Mouse (Mus musculus): ENCODE measurements around the gene Fads6. TPM values are rescaled to one million over a fixed set of nuclear protein-coding genes. Genes with fewer than 3 reads are reported as not detected.

Fads6 gene
- polyA plus RNA-seq, 1 experiment from 2014 or later = 1.3 TPM

DNA sequence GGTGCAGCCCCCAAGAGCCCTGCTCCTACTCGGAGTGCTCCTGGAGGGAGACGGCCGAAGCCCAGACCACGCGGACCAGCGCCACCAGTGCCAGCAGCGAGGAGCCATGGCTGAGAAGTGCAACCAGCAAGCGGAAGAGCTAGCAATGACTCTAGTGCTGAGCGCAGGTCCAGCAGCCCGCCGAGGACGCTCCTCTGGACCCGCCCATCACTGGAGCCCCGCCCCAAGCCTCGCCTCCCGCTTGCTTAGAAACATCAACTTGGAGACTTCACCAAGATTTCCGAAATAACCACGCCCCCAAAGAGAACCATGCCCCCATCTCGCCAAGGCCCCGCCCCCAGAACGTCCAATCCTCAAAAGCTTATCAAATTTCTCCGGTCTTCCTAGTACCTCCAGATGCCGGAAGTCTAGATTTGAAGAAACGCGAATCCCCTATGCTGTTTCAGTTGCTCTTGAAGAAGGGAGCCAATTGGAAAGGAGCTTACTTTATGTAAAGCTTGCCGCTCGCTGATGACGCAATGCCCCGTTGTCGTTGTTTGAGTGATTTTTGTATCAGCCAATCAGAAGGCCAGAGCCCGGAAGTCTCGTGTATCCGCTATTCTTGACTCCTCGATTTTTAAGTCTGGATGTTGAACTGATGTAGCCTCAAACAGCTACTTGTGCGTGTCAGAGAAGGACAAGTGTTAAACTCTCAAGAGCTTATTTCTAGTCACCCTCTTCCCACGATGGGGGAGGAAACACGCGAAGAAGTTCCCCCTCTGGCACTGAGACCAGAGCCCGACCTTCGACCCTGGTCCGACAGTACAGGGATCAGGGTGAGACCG, 20.5 kb downstream of the Fads6 start, which contains the start of gene Fdxr:
TSS of gene Fdxr (minus strand) at position 271 of the 824 bp plus-strand sequence.
- Histone ChIP-seq H3K4me1 (ENCODE audit: control insufficient read depth, insufficient read depth, low read length) (peaks cover 7% of the 10 kb centered on the region; the same call in 1 of the 2 replicates), H3K9me3 (ENCODE audit: control insufficient read depth, low read depth, low read length) (no peaks in the 10 kb centered on the region)
- WGBS = under 1% methylated on average over 42 of the region's 42 CpGs

DNA sequence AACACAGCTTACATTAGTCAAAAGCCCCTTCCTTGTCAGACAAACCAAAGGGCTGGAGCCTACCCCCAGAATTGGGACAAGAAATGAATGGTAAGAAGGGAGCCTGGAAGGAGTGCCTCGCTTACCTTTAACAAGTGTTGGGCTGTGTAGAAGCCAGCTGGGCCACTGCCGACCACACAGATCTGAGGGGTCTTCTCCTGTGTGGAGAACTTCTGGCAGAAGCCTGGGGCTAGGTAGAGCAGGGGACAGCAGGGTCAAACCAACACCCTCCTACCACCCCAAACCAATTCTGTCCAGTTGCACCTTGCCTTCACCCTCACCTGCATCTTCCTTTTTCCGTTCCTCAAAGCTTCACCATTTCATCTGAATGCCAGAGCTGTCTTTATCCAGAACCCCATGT, 21.5 kb downstream of the Fads6 start:
- peak overlapping the region; percentile 81 for H3K4me2 ChIP-seq (replicated peaks; ENCODE audit: low read depth, low read length)
- H3K36me3 ChIP-seq (ENCODE audit: control insufficient read depth, insufficient read depth, low read length) = no peaks in the 10 kb centered on the region
- H3K27me3 ChIP-seq (ENCODE audit: control insufficient read depth, insufficient read depth, low read length) = no peaks in the 10 kb centered on the region
- ATAC-seq (ENCODE audit: insufficient number of reproducible peaks, insufficient read depth, low FRiP score, low read depth) = no peak
- H3K27ac ChIP-seq (ENCODE audit: low read length) = no peak overlapping the region
- H3K4me3 ChIP-seq (ENCODE audit: low read depth, low read length) = peak overlapping the region; percentile 50
- H3K9ac ChIP-seq (replicated peaks; ENCODE audit: low read depth, low read length) = peak overlapping the region; percentile 34; the same call in 1 of the 2 replicates
- H3K9me3 ChIP-seq (ENCODE audit: control insufficient read depth, low read depth, low read length) = no peaks in the 10 kb centered on the region
- peaks cover 7% of the 10 kb centered on the region; the same call in 1 of the 2 replicates for H3K4me1 ChIP-seq (ENCODE audit: control insufficient read depth, insufficient read depth, low read length)
- WGBS = 54% methylated on average over 3 of the region's 3 CpGs

More for the DNA sequence above, 20.5 kb downstream of the Fads6 start, which contains the start of gene Fdxr:
- peak; percentile 96 for ATAC-seq (ENCODE audit: insufficient number of reproducible peaks, insufficient read depth, low FRiP score, low read depth)
- peak within 1 kb of the TSS; percentile 50 for H3K4me3 ChIP-seq (ENCODE audit: low read depth, low read length)
- H3K36me3 ChIP-seq (ENCODE audit: control insufficient read depth, insufficient read depth, low read length) = no peaks in the 10 kb centered on the region
- H3K4me2 ChIP-seq (replicated peaks; ENCODE audit: low read depth, low read length) = peak within 1 kb of the TSS; percentile 81
- H3K27ac ChIP-seq (ENCODE audit: low read length) = peak within 1 kb of the TSS; percentile 80
- peak within 1 kb of the TSS; percentile 38; the same call in 1 of the 2 replicates for H3K9ac ChIP-seq (replicated peaks; ENCODE audit: low read depth, low read length)
- H3K27me3 ChIP-seq (ENCODE audit: control insufficient read depth, insufficient read depth, low read length) = no peaks in the 10 kb centered on the region

DNA sequence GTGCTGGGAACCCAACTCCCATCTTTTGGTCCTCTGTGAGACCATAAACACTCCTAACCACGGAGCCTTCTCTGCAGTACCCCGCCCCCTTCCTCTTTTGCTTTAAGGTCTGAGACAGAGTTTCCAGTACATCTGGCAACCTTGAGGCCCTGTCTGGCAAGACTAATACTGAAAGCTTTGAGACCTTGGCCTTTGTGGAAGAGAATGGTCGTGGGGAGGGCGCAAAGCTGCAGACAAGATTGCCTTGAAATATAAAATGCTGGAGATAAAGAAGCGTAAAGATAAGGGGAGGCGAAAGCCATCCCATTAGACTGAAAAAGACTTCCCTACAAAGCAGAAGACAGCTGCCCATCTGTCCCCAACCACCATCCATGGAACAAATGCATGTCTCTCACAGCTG, 22.0 kb downstream of the Fads6 start:
- peaks cover 7% of the 10 kb centered on the region; the same call in 1 of the 2 replicates for H3K4me1 ChIP-seq (ENCODE audit: control insufficient read depth, insufficient read depth, low read length)
- H3K4me2 ChIP-seq (replicated peaks; ENCODE audit: low read depth, low read length) = no peak overlapping the region
- 80% methylated on average over 6 of the region's 6 CpGs for WGBS
- no peaks in the 10 kb centered on the region for H3K9me3 ChIP-seq (ENCODE audit: control insufficient read depth, low read depth, low read length)
- H3K27ac ChIP-seq (ENCODE audit: low read length) = no peak overlapping the region
- no peaks in the 10 kb centered on the region for H3K36me3 ChIP-seq (ENCODE audit: control insufficient read depth, insufficient read depth, low read length)
- no peak for ATAC-seq (ENCODE audit: insufficient number of reproducible peaks, insufficient read depth, low FRiP score, low read depth)
- no peak overlapping the region for H3K4me3 ChIP-seq (ENCODE audit: low read depth, low read length)
- H3K27me3 ChIP-seq (ENCODE audit: control insufficient read depth, insufficient read depth, low read length) = no peaks in the 10 kb centered on the region
- no peak overlapping the region for H3K9ac ChIP-seq (replicated peaks; ENCODE audit: low read depth, low read length)

DNA sequence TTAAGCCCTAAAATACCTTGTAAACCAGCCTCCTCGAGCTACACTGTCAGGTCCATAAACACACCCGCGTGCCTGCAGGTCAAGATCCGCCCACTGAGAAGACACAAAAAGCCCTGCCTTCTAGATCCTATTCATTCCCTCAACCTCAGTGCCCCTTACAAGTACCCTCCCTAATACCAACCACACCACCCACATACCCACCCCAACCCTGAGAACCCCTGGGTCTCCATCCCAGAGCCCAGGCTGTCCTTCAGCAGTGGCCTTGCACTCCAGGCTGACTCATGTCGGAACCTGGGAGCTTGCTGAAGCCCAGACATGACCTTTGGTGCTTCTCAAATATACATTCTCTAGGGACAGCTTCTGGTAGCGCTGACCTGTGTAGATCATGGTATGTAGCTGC, 22.7 kb downstream of the Fads6 start:
- H3K9ac ChIP-seq (replicated peaks; ENCODE audit: low read depth, low read length) = no peak overlapping the region
- no peak for ATAC-seq (ENCODE audit: insufficient number of reproducible peaks, insufficient read depth, low FRiP score, low read depth)
- H3K9me3 ChIP-seq (ENCODE audit: control insufficient read depth, low read depth, low read length) = no peaks in the 10 kb centered on the region
- H3K27ac ChIP-seq (ENCODE audit: low read length) = no peak overlapping the region
- no peak overlapping the region for H3K4me3 ChIP-seq (ENCODE audit: low read depth, low read length)
- H3K4me2 ChIP-seq (replicated peaks; ENCODE audit: low read depth, low read length) = no peak overlapping the region
- H3K4me1 ChIP-seq (ENCODE audit: control insufficient read depth, insufficient read depth, low read length) = peaks cover 10% of the 10 kb centered on the region; the same call in 1 of the 2 replicates
- WGBS = 84% methylated on average over 6 of the region's 6 CpGs
- H3K27me3 ChIP-seq (ENCODE audit: control insufficient read depth, insufficient read depth, low read length) = no peaks in the 10 kb centered on the region
- H3K36me3 ChIP-seq (ENCODE audit: control insufficient read depth, insufficient read depth, low read length) = no peaks in the 10 kb centered on the region

DNA sequence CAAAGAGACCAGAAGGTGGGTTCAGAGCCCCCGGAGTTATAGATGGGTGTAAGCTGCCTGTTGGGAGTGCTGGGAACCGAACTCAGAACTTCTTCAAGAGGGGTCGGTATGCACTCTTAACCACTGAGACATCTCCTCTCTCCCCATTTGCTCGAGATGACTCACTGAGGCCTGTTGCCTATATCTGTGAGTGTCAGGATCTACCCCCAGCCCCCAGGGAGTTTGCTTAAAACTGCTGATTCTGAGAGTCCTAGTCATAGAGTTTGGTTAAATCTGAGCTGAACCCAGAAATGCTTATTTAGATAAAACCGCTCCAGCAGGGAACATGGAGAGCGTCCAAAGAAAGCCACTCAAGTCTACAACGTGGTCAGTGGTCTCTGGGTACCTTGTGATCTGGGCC, 23.3 kb downstream of the Fads6 start:
- Histone ChIP-seq H3K9ac (replicated peaks; ENCODE audit: low read depth, low read length) (no peak overlapping the region), H3K27ac (ENCODE audit: low read length) (no peak overlapping the region), H3K4me1 (ENCODE audit: control insufficient read depth, insufficient read depth, low read length) (peaks cover 10% of the 10 kb centered on the region; the same call in 1 of the 2 replicates), H3K27me3 (ENCODE audit: control insufficient read depth, insufficient read depth, low read length) (no peaks in the 10 kb centered on the region), H3K4me2 (replicated peaks; ENCODE audit: low read depth, low read length) (no peak overlapping the region), H3K4me3 (ENCODE audit: low read depth, low read length) (no peak overlapping the region), H3K36me3 (ENCODE audit: control insufficient read depth, insufficient read depth, low read length) (no peaks in the 10 kb centered on the region), H3K9me3 (ENCODE audit: control insufficient read depth, low read depth, low read length) (no peaks in the 10 kb centered on the region)
- WGBS = 78% methylated on average over 7 of the region's 7 CpGs
- no peak for ATAC-seq (ENCODE audit: insufficient number of reproducible peaks, insufficient read depth, low FRiP score, low read depth)

DNA sequence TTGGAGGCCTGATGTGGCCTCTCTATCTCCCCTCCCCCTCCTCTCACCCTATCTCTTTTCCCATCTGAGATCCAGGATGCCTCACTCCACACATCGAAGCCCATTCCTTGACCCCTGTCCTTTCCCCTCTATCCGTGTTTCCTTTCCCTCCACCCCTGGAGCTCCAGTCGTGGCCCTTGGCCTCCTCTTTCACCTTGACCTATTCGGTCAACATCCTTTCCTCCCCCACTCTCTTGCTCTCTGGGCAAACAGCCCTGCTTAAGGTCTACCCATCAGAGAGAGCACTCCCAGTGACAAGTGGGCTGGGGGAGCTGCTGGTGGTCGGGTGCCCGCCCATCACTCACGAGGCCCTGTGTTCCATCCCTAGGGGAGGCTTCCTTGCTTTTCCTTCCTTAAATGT, 23.7 kb downstream of the Fads6 start:
- ATAC-seq (ENCODE audit: insufficient number of reproducible peaks, insufficient read depth, low FRiP score, low read depth) = no peak
- no peaks in the 10 kb centered on the region for H3K9me3 ChIP-seq (ENCODE audit: control insufficient read depth, low read depth, low read length)
- H3K27ac ChIP-seq (ENCODE audit: low read length) = no peak overlapping the region
- no peak overlapping the region for H3K9ac ChIP-seq (replicated peaks; ENCODE audit: low read depth, low read length)
- no peaks in the 10 kb centered on the region for H3K27me3 ChIP-seq (ENCODE audit: control insufficient read depth, insufficient read depth, low read length)
- no peaks in the 10 kb centered on the region for H3K36me3 ChIP-seq (ENCODE audit: control insufficient read depth, insufficient read depth, low read length)
- no peak overlapping the region for H3K4me3 ChIP-seq (ENCODE audit: low read depth, low read length)
- no peak overlapping the region for H3K4me2 ChIP-seq (replicated peaks; ENCODE audit: low read depth, low read length)
- peaks cover 10% of the 10 kb centered on the region; the same call in 1 of the 2 replicates for H3K4me1 ChIP-seq (ENCODE audit: control insufficient read depth, insufficient read depth, low read length)
- 48% methylated on average over 7 of the region's 7 CpGs for WGBS

DNA sequence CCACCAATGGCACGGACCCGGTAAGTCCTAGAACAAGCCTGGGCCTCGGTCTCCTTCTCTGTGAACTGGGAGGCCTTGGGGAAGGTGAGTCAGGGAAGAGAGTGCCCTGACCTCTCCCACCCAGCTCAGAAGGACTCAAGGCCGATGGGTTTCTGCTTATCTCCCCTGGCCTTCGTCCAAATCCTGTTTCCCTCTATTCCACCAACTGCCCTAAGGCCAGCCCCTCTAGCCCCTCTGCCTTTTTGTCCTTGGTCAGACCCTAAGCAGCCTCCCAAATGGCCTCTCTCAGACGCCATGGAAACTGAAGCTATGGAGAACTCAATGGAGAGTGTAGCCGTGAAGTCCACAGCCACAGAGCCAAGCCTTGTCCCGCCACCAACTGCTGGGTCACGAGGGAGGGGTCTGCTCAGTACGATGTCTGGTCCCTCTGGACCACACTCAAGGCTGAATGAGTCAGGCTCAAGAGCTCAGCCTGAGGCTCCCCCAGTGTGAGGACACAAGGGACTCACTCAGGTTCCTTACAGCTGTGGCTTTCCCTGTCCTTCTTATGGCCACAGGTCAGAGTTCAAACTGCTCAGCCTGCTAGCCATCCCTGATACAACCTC, 24.5 kb downstream of the Fads6 start:
- WGBS = 75% methylated on average over 10 of the region's 10 CpGs
- H3K4me3 ChIP-seq (ENCODE audit: low read depth, low read length) = no peak overlapping the region
- no peaks in the 10 kb centered on the region; the same call in 1 of the 2 replicates for H3K36me3 ChIP-seq (ENCODE audit: control insufficient read depth, insufficient read depth, low read length)
- ATAC-seq (ENCODE audit: insufficient number of reproducible peaks, insufficient read depth, low FRiP score, low read depth) = no peak
- H3K27ac ChIP-seq (ENCODE audit: low read length) = no peak overlapping the region
- H3K4me1 ChIP-seq (ENCODE audit: control insufficient read depth, insufficient read depth, low read length) = peaks cover 10% of the 10 kb centered on the region; the same call in 1 of the 2 replicates
- peaks cover 7% of the 10 kb centered on the region for H3K27me3 ChIP-seq (ENCODE audit: control insufficient read depth, insufficient read depth, low read length)
- no peak overlapping the region for H3K9ac ChIP-seq (replicated peaks; ENCODE audit: low read depth, low read length)
- H3K9me3 ChIP-seq (ENCODE audit: control insufficient read depth, low read depth, low read length) = no peaks in the 10 kb centered on the region
- no peak overlapping the region for H3K4me2 ChIP-seq (replicated peaks; ENCODE audit: low read depth, low read length)

DNA sequence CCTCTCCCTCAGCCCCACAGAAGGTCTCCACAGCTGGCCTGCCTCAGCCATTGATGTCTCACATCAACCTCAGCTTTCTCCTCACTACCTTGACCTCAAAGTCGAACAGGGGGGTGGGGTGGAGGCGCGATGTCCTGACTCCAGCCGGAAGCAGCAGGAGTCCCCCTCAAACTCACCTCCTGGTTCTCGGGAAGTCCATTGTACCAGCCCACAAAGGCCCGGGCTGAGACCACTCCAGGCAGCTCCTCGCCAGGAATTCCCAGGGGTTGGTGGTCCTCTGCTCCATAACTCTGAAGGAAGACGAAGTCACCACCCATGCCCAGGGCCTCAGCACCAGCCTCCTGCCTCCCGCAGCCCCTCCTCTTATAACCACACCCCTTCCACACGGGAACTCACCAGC, 26.0 kb downstream of the Fads6 start:
- Histone ChIP-seq H3K9ac (replicated peaks; ENCODE audit: low read depth, low read length) (no peak overlapping the region), H3K4me1 (ENCODE audit: control insufficient read depth, insufficient read depth, low read length) (peaks cover 11% of the 10 kb centered on the region; the same call in 1 of the 2 replicates), H3K27me3 (ENCODE audit: control insufficient read depth, insufficient read depth, low read length) (peaks cover 20% of the 10 kb centered on the region), H3K36me3 (ENCODE audit: control insufficient read depth, insufficient read depth, low read length) (no peaks in the 10 kb centered on the region; the same call in 1 of the 2 replicates), H3K27ac (ENCODE audit: low read length) (no peak overlapping the region), H3K9me3 (ENCODE audit: control insufficient read depth, low read depth, low read length) (no peaks in the 10 kb centered on the region), H3K4me3 (ENCODE audit: low read depth, low read length) (no peak overlapping the region), H3K4me2 (replicated peaks; ENCODE audit: low read depth, low read length) (no peak overlapping the region)
- 60% methylated on average over 10 of the region's 10 CpGs for WGBS
- no peak for ATAC-seq (ENCODE audit: insufficient number of reproducible peaks, insufficient read depth, low FRiP score, low read depth)

Measured in stomach, embryonic 14.5 days (tissue).